13 mouse cellular contexts compared by ENCODE assay signal in the genomic region with DNA sequence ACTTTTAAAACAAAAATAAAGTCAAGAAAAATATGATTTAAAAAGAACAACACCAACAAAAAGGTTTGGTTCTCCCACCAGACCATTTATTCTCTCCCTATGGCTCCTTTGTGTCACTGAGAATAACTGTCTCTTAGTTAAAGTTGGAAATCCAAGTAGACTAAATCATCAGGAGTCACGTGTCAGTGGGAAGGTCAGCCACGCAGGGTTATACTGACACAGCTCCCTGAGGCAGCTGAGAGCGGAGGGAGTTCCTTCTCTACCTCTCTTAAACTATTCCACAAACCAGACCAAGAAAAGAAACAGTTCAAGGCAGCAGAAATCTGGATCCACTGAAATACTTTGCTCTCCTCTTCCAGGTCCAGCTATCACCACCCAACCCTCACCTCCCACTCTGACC. TPM values are rescaled to one million over a fixed set of nuclear protein-coding genes. Genes with fewer than 3 reads are reported as not detected.
DNase-seq lines count a peak whose midpoint lies in the region.
"Had no signal": no experiment of that assay in that cellular context is flagged by ENCODE, and none has a peak within 500 bp of the region (broad histone marks: within the 10 kb centered on the region; RNA-seq: fewer than 3 reads in every experiment).

No protein-coding gene starts in this region.

- DNase-seq in adrenal gland, adult 2 months = peak; percentile 58
- DNase-seq in adrenal gland, adult 8-10 months = no peak
- DNase-seq in adrenal gland, postnatal 14 days = peak; percentile 33
- DNase-seq in adrenal gland, postnatal 36 days = peak; percentile 31 to 49
- DNase-seq in urinary bladder, adult 2 months (ENCODE audit: low spot score) = no peak
- DNase-seq: B cell, adult 2 months; cerebellum, adult 11 months; cerebellum, adult 18-20 months; cerebellum, adult 8-10 months; cerebellum, adult 9-11 months; cerebellum, postnatal 14 days; cerebellum, postnatal 36 days; embryo, embryonic 11 days had no signal

RNA-seq across cellular contexts. Expression of gene Stx12, which starts 13.2 kb away (rescaled TPM):
- 10 to 100 TPM; 52.7 to 58.0 TPM for total RNA-seq in adrenal gland, adult 2 months (2021)
- polyA plus RNA-seq in adrenal gland, adult 2 months (2012; rRNA removed) = 14.6 and 15.6 TPM in 2 replicates
- 10 to 100 TPM; 57.9 to 65.2 (median 60.1) TPM for total RNA-seq in adrenal gland, adult 8-10 months (2022)
- total RNA-seq in adrenal gland, postnatal 14 days (2021) = 49.7 and 53.3 TPM in 2 replicates
- 10 to 100 TPM; 60.9 to 64.1 TPM for total RNA-seq in adrenal gland, postnatal 36 days (2021)
- polyA plus RNA-seq in urinary bladder, adult 2 months (2012; rRNA removed) = 76.3 and 100.0 TPM in 2 replicates

RNA-seq across cellular contexts. Expression of gene Ppp1r8, which starts 28.1 kb away (rescaled TPM):
- 10 to 100 TPM; 41.1 to 52.4 TPM for total RNA-seq in adrenal gland, adult 2 months (2021)
- 25.1 and 29.4 TPM in 2 replicates for polyA plus RNA-seq in adrenal gland, adult 2 months (2012; rRNA removed)
- 10 to 100 TPM; 41.0 to 49.9 (median 44.3) TPM for total RNA-seq in adrenal gland, adult 8-10 months (2022)
- total RNA-seq in adrenal gland, postnatal 14 days (2021) = 38.6 and 46.8 TPM in 2 replicates
- 10 to 100 TPM; 43.0 to 49.3 TPM for total RNA-seq in adrenal gland, postnatal 36 days (2021)
- polyA plus RNA-seq in urinary bladder, adult 2 months (2012; rRNA removed) = 39.4 and 46.7 TPM in 2 replicates

RNA-seq across cellular contexts. Expression of gene Fam76a, which starts 51.2 kb away (rescaled TPM):
- 10 to 100 TPM; 27.7 to 35.4 TPM for total RNA-seq in adrenal gland, adult 2 months (2021)
- 10.9 and 13.2 TPM in 2 replicates for polyA plus RNA-seq in adrenal gland, adult 2 months (2012; rRNA removed)
- total RNA-seq in adrenal gland, adult 8-10 months (2022) = 10 to 100 TPM; 30.0 to 55.3 (median 45.3) TPM
- total RNA-seq in adrenal gland, postnatal 14 days (2021) = 32.6 and 33.8 TPM in 2 replicates
- 10 to 100 TPM; 35.5 to 38.6 TPM for total RNA-seq in adrenal gland, postnatal 36 days (2021)
- 44.0 and 44.7 TPM in 2 replicates for polyA plus RNA-seq in urinary bladder, adult 2 months (2012; rRNA removed)

Comparison
In these comparisons a context has a peak if more than half of its experiments do, and no peak if none do; other contexts are left out.
1. DNase-seq: peak in adrenal gland, adult 2 months (single experiment), adrenal gland, postnatal 14 days (single experiment) and adrenal gland, postnatal 36 days (2 of 2); none in adrenal gland, adult 8-10 months (single experiment) and urinary bladder, adult 2 months (single experiment).